Mouse (Mus musculus) heart, adult 2 months (tissue): Measurements from ENCODE around the gene 2200002D01Rik. TPM values are rescaled to one million over a fixed set of nuclear protein-coding genes. Genes with fewer than 3 reads are reported as not detected.

Experiments
- DNase-seq, 2 experiments: peaks; one replicate each; pipeline ENCODE4 v3.0.0; 2021
- H3K27ac ChIP-seq: fragments of 200-600 bp; 2 replicates; pipeline ENCODE4 v1.8.1; 2022
- H3K27me3 ChIP-seq: fragments of 200-500 bp; 2 replicates; pipeline ENCODE4 v1.6.1; 2012; ENCODE audit warnings: mild to moderate bottlenecking, low read length, inconsistent platforms, mixed read lengths; ENCODE audit not compliant: control insufficient read depth, insufficient read depth
- H3K36me3 ChIP-seq: fragments of 200-500 bp; 2 replicates; pipeline ENCODE4 v1.6.1; 2012; ENCODE audit warnings: low read length, inconsistent platforms; ENCODE audit not compliant: control insufficient read depth, insufficient read depth
- H3K4me1 ChIP-seq: fragments of 200-500 bp; 2 replicates; pipeline ENCODE4 v1.6.1; 2011; ENCODE audit warnings: low read length; ENCODE audit not compliant: control insufficient read depth, insufficient read depth
- H3K4me3 ChIP-seq: fragments of 200-600 bp; 2 replicates; pipeline ENCODE4 v1.8.1; 2022
- H3K79me2 ChIP-seq: fragments of 200-500 bp; replicated peaks from 2 replicates; pipeline ENCODE4 v1.6.1; 2012; ENCODE audit warnings: mild to moderate bottlenecking, inconsistent platforms, low read length, moderate library complexity, mixed read lengths; ENCODE audit not compliant: control insufficient read depth, insufficient read depth
- H3K9ac ChIP-seq: fragments of 200-500 bp; 2 replicates; pipeline ENCODE4 v1.6.1; 2012; ENCODE audit warnings: low read depth, mild to moderate bottlenecking, control low read depth, inconsistent platforms, low read length, mixed read lengths
- CTCF ChIP-seq: fragments of 200-600 bp; IDR thresholded peaks from 2 replicates; pipeline ENCODE4 v1.8.1; 2022; ENCODE audit warnings: antibody characterized with exemption, mild to moderate bottlenecking, moderate library complexity
- EP300 ChIP-seq: fragments of 200-500 bp; IDR thresholded peaks from 2 replicates; pipeline ENCODE4 v1.6.1; 2011; ENCODE audit warnings: low read depth, low read length, control low read depth; ENCODE audit not compliant: insufficient read depth
- POLR2A ChIP-seq: fragments of 200-500 bp; IDR thresholded peaks from 2 replicates; pipeline ENCODE4 v1.6.1; 2011; ENCODE audit warnings: mild to moderate bottlenecking, low read depth, low read length, control low read depth; ENCODE audit not compliant: insufficient read depth
- WGBS: fragments of 180-500 bp; shearing (Covaris S2); methylation state at CpG from one replicate; pipeline ENCODE4 v1.1.7; 2018; 5-methylcytosine and 5-hydroxymethylcytosine counted together
- intact Hi-C: fragments of 180-260 bp; cut with DNase I; formaldehyde crosslinking; loops from one replicate; pipeline ENCODE4 v1.15.1; 2025
- polyA plus RNA-seq: library from polyadenylated mRNA; depleted of rRNA; stranded (reverse); fragments of >200 nt; gene quantifications from 2 replicates; pipeline ENCODE4 v1.2.3, GENCODE M21; 2012
- total RNA-seq, 2 experiments: library from RNA; stranded (reverse); gene quantifications; 2 replicates each; pipeline ENCODE4 v1.2.3; 2021

Gene 2200002D01Rik
- total and polyA plus RNA-seq, 3 experiments, result 0.98 to 2.0 (median 1.5) TPM

- Histone ChIP-seq H3K79me2 (no peaks in the 10 kb centered on the region), H3K36me3 (no peaks in the 10 kb centered on the region), H3K4me1 (peaks cover 2% of the 10 kb centered on the region; the same call in 1 of the 2 replicates), H3K9ac (no peak overlapping the region), H3K27ac (no peak overlapping the region), H3K27me3 (no peaks in the 10 kb centered on the region), H3K4me3 (no peak overlapping the region)
- DNase-seq, result no peak
- 96% methylated on average over 2 of the region's 2 CpGs for WGBS
- TF ChIP-seq POLR2A, result no peak
- TF ChIP-seq EP300, result no peak
- intact Hi-C loops, result no loop called here
Observed at GRCm38 (mm10) chr7:29288079-29288478, 39.8 kb upstream of the 2200002D01Rik start.

GRCm38 (mm10) chr7:29287481-29287880 lies 39.2 kb upstream of the 2200002D01Rik start:
- no peaks in the 10 kb centered on the region for H3K4me1 ChIP-seq
- intact Hi-C loops, result no loop called here
- no peak for TF ChIP-seq POLR2A
- TF ChIP-seq EP300, result no peak
- TF ChIP-seq CTCF, result no peak
- H3K79me2 ChIP-seq, result no peaks in the 10 kb centered on the region
- H3K27me3 ChIP-seq, result no peaks in the 10 kb centered on the region
- 86% methylated on average over 7 of the region's 7 CpGs for WGBS
- H3K4me3 ChIP-seq, result no peak overlapping the region
- no peak overlapping the region for H3K9ac ChIP-seq
- H3K36me3 ChIP-seq, result no peaks in the 10 kb centered on the region
- no peak overlapping the region for H3K27ac ChIP-seq
- no peak for DNase-seq

GRCm38 (mm10) chr7:29284523-29284922 lies 36.3 kb upstream of the 2200002D01Rik start:
- no peaks in the 10 kb centered on the region for H3K27me3 ChIP-seq
- intact Hi-C loops, result loop anchor here (5.0 kb wide), 1 partner anchor 37 kb away; the partner anchor contains the start of gene 2200002D01Rik
- 89% methylated on average over 6 of the region's 6 CpGs for WGBS

GRCm38 (mm10) chr7:29283876-29284275 lies 35.6 kb upstream of the 2200002D01Rik start:
- Histone ChIP-seq H3K4me1 (peaks cover 4% of the 10 kb centered on the region), H3K27ac (no peak overlapping the region), H3K4me3 (no peak overlapping the region), H3K79me2 (no peaks in the 10 kb centered on the region), H3K27me3 (no peaks in the 10 kb centered on the region), H3K9ac (no peak overlapping the region), H3K36me3 (no peaks in the 10 kb centered on the region)
- WGBS, result 73% methylated on average over 4 of the region's 4 CpGs
- intact Hi-C loops, result loop anchor here (5.0 kb wide), 1 partner anchor 37 kb away; the partner anchor contains the start of gene 2200002D01Rik
- TF ChIP-seq EP300 (no peak), POLR2A (no peak), CTCF (no peak)
- no peak for DNase-seq

More at GRCm38 (mm10) chr7:29284523-29284922, 36.3 kb upstream of the 2200002D01Rik start:
- Histone ChIP-seq H3K4me3 (no peak overlapping the region), H3K27ac (no peak overlapping the region), H3K36me3 (no peaks in the 10 kb centered on the region), H3K4me1 (peaks cover 4% of the 10 kb centered on the region), H3K79me2 (no peaks in the 10 kb centered on the region), H3K9ac (no peak overlapping the region)
- DNase-seq, result no peak
- TF ChIP-seq CTCF (no peak), EP300 (no peak), POLR2A (no peak)

GRCm38 (mm10) chr7:29282074-29282554 lies 33.8 kb upstream of the 2200002D01Rik start:
- intact Hi-C loops, result loop anchor here (5.0 kb wide), 1 partner anchor 35 kb away; the partner anchor contains the start of gene 2200002D01Rik
- WGBS, result 17% methylated on average over 21 of the region's 21 CpGs
- peak overlapping the region; percentile 70; the same call in 1 of the 2 replicates for H3K27ac ChIP-seq
- H3K36me3 ChIP-seq, result no peaks in the 10 kb centered on the region
- no peak for DNase-seq
- TF ChIP-seq CTCF, result no peak
- TF ChIP-seq POLR2A, result no peak
- no peak for TF ChIP-seq EP300
- H3K27me3 ChIP-seq, result no peaks in the 10 kb centered on the region
- H3K4me1 ChIP-seq, result peaks cover 4% of the 10 kb centered on the region
- H3K9ac ChIP-seq, result peak overlapping the region; percentile 85
- peak overlapping the region; percentile 77 for H3K4me3 ChIP-seq
- H3K79me2 ChIP-seq, result no peaks in the 10 kb centered on the region

- no peaks in the 10 kb centered on the region for H3K36me3 ChIP-seq
- DNase-seq, result peak; percentile 68 to 70
- 1% methylated on average over 80 of the region's 80 CpGs for WGBS
- peak within 1 kb of the TSS; percentile 70 for H3K27ac ChIP-seq
- H3K27me3 ChIP-seq, result no peaks in the 10 kb centered on the region
- TF ChIP-seq CTCF, result peak; percentile 53
- no peak for TF ChIP-seq POLR2A
- no peak for TF ChIP-seq EP300
- intact Hi-C loops, result loop anchor here (5.0 kb wide), 1 partner anchor 34 kb away; the partner anchor contains the start of gene 2200002D01Rik
- peak within 1 kb of the TSS; percentile 85 for H3K9ac ChIP-seq
- H3K79me2 ChIP-seq, result no peaks in the 10 kb centered on the region
- peak within 1 kb of the TSS; percentile 77 for H3K4me3 ChIP-seq
- peaks cover 7% of the 10 kb centered on the region for H3K4me1 ChIP-seq
Observed at GRCm38 (mm10) chr7:29281201-29282073, 33.2 kb upstream of the 2200002D01Rik start, which contains the start of gene Spint2. Gene Spint2, minus strand, starts transcription at chr7:29281912.
